Mouse (Mus musculus) CH12.LX (cell line): ENCODE measurements at regions not wholly inside any gene's neighbourhood (a gene's known extent, or its start where the extent isn't known, plus 50 kb on each side); places are given as distances from the start of the nearest gene placed in this dataset.

Experiments used
- BHLHE40 ChIP-seq: IDR thresholded peaks from 2 replicates; pipeline ENCODE4 v1.6.1; 2011; ENCODE audit warnings: mild to moderate bottlenecking, low read depth, low read length, improper control_type of control experiment
- CHD2 ChIP-seq: IDR thresholded peaks from 2 replicates; pipeline ENCODE4 v1.6.1; 2011; ENCODE audit warnings: low read length, improper control_type of control experiment
- CTCF ChIP-seq, 2 experiments: IDR thresholded peaks in 1 of 2; conservative IDR thresholded peaks in 1 of 2; 2 replicates each; pipeline ENCODE4 v1.5.1; 2011 to 2012; ENCODE audit warnings: low read depth in 2 of 2, low read length in 2 of 2, improper control_type of control experiment in 1 of 2, inconsistent platforms in 1 of 2, mild to moderate bottlenecking in 1 of 2, moderate library complexity in 1 of 2
- EP300 ChIP-seq: IDR thresholded peaks from 2 replicates; pipeline ENCODE4 v1.6.1; 2011; ENCODE audit warnings: low read length, improper control_type of control experiment
- MEF2A ChIP-seq: IDR thresholded peaks from 2 replicates; pipeline ENCODE4 v1.6.1; 2014; ENCODE audit warnings: low read depth, mild to moderate bottlenecking, inconsistent platforms, low read length, improper control_type of control experiment, borderline replicate concordance
- POLR2A ChIP-seq: IDR thresholded peaks from 2 replicates; pipeline ENCODE4 v1.6.1; 2011; ENCODE audit warnings: low read depth, mild to moderate bottlenecking, improper control_type of control experiment, low read length
- POLR2AphosphoS2 ChIP-seq: IDR thresholded peaks from 2 replicates; pipeline ENCODE4 v1.6.1; 2011; ENCODE audit warnings: low read depth, low read length, improper control_type of control experiment
- RAD21 ChIP-seq: IDR thresholded peaks from 2 replicates; pipeline ENCODE4 v1.6.1; 2011; ENCODE audit warnings: low read depth, mild to moderate bottlenecking, low read length, improper control_type of control experiment, moderate library complexity
- USF2 ChIP-seq: conservative IDR thresholded peaks from 2 replicates; pipeline ENCODE4 v1.6.1; 2011; ENCODE audit warnings: low read depth, low read length, improper control_type of control experiment

DNA sequence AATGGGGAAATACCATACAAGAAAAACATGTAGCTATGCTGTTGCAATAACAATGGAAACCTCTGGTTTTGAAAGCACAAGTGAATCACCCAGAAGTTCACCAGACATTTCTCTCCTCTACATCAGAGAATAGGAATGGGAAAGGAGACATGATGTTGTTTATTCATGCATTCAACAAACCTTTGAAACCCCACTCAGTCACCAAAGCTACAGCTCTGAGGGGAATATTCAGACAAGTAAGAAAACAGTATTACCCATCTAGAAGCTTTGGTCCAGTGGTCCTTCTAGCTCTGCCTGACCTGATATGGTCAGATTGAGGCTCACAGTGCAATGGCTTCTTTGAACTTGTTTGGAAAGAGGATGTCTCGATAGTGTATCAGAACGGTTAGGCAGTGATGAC is 89.0 kb upstream of the Sox11 start:
- TF ChIP-seq CTCF (conservative IDR thresholded peaks at IDR 0.05 in 1 of 2, IDR thresholded peaks at IDR 0.05 in 1 of 2; ENCODE audit: low read depth in 2 of 2, low read length in 2 of 2) (no peak), POLR2AphosphoS2 (no peak), RAD21 (no peak), CHD2 (no peak), EP300 (no peak), BHLHE40 (no peak), POLR2A (no peak), MEF2A (no peak), USF2 (no peak)
